Mouse (Mus musculus) ES-Bruce4 (cell line): Measurements from ENCODE around the gene Vmn1r9. TPM values are rescaled to one million over a fixed set of nuclear protein-coding genes. Genes with fewer than 3 reads are reported as not detected.
"Not testable (repeated sequence)": the region's sequence is repeated elsewhere in the genome, so short reads cannot be mapped to it uniquely, and the experiment has no call there.

Experiments used
- H3K27ac ChIP-seq: 2 replicates; pipeline ENCODE4 v1.5.1; 2012; ENCODE audit warnings: low read length, inconsistent platforms; ENCODE audit not compliant: insufficient read depth
- H3K27me3 ChIP-seq: 2 replicates; pipeline ENCODE4 v1.6.1; 2012; ENCODE audit warnings: mild to moderate bottlenecking, low read length, inconsistent platforms; ENCODE audit not compliant: control insufficient read depth, poor library complexity, insufficient read depth, severe bottlenecking
- H3K36me3 ChIP-seq: 2 replicates; pipeline ENCODE4 v1.6.1; 2012; ENCODE audit warnings: inconsistent platforms, mild to moderate bottlenecking, low read length, moderate library complexity; ENCODE audit not compliant: control insufficient read depth, poor library complexity, insufficient read depth, severe bottlenecking
- H3K4me1 ChIP-seq: one replicate; pipeline ENCODE4 v1.8.1; 2011; ENCODE audit warnings: low read length; ENCODE audit not compliant: control insufficient read depth, insufficient read depth
- H3K4me3 ChIP-seq: 2 replicates; pipeline ENCODE4 v1.5.1; 2011; ENCODE audit warnings: low read depth, mild to moderate bottlenecking, low read length
- H3K9ac ChIP-seq: 2 replicates; pipeline ENCODE4 v1.6.1; 2012; ENCODE audit warnings: low read depth, mild to moderate bottlenecking, inconsistent platforms; ENCODE audit not compliant: poor library complexity, severe bottlenecking
- H3K9me3 ChIP-seq: replicated peaks from 2 replicates; pipeline ENCODE4 v1.6.1; 2012; ENCODE audit warnings: mild to moderate bottlenecking, low read length, inconsistent platforms; ENCODE audit not compliant: control insufficient read depth, poor library complexity, insufficient read depth, severe bottlenecking
- CTCF ChIP-seq: IDR thresholded peaks from one replicate; pipeline ENCODE4 v1.8.1; 2011; ENCODE audit warnings: low read depth, low read length
- EP300 ChIP-seq: IDR thresholded peaks from 2 replicates; pipeline ENCODE4 v1.6.1; 2011; ENCODE audit warnings: low read depth, low read length; ENCODE audit not compliant: insufficient read depth
- POLR2A ChIP-seq: IDR thresholded peaks from one replicate; pipeline ENCODE4 v1.8.1; 2011; ENCODE audit warnings: low read length; ENCODE audit not compliant: insufficient read depth
- polyA plus RNA-seq: library from polyadenylated mRNA; stranded (reverse); fragments of >200 nt; gene quantifications from 2 replicates; pipeline ENCODE4 v1.2.4, GENCODE M21; 2011; ENCODE audit warnings: low read depth; ENCODE audit not compliant: missing spikeins, insufficient read depth, insufficient read length

Vmn1r9 gene
- polyA plus RNA-seq, result not detected in 2 replicates

- Histone ChIP-seq H3K9me3 (no peaks in the 10 kb centered on the region), H3K4me3 (no peak within 1 kb of the TSS), H3K27me3 (no peaks in the 10 kb centered on the region), H3K9ac (no peak within 1 kb of the TSS), H3K36me3 (no peaks in the 10 kb centered on the region), H3K27ac (no peak within 1 kb of the TSS), H3K4me1 (no peaks in the 10 kb centered on the region)
- TF ChIP-seq POLR2A (no peak), EP300 (no peak), CTCF (no peak)
Measured at GRCm38 (mm10) chr6:57066487-57066886, at the start of gene Vmn1r9. Vmn1r9 (plus strand) TSS chr6:57066787.

GRCm38 (mm10) chr6:57025224-57025623 lies 41.4 kb upstream of the Vmn1r9 start, which contains the start of gene Vmn1r7:
Vmn1r7 (minus strand) TSS chr6:57025324.
- not testable (repeated sequence) for H3K27ac ChIP-seq, H3K36me3 ChIP-seq, H3K27me3 ChIP-seq, H3K4me3 ChIP-seq, H3K4me1 ChIP-seq, H3K9ac ChIP-seq, H3K9me3 ChIP-seq

GRCm38 (mm10) chr6:57031984-57032383 lies 34.6 kb upstream of the Vmn1r9 start, which contains the start of gene Vmn1r8:
Vmn1r8 (plus strand) TSS chr6:57032284.
- Histone ChIP-seq H3K4me3 (no peak within 1 kb of the TSS), H3K27ac (no peak within 1 kb of the TSS), H3K36me3 (no peaks in the 10 kb centered on the region), H3K4me1 (no peaks in the 10 kb centered on the region), H3K27me3 (no peaks in the 10 kb centered on the region), H3K9ac (no peak within 1 kb of the TSS), H3K9me3 (no peaks in the 10 kb centered on the region)
- no peak for TF ChIP-seq POLR2A
- no peak for TF ChIP-seq EP300
- TF ChIP-seq CTCF, result no peak

GRCm38 (mm10) chr6:57034674-57035073 lies 31.9 kb upstream of the Vmn1r9 start:
- Histone ChIP-seq H3K9me3 (no peaks in the 10 kb centered on the region), H3K27ac (no peak overlapping the region), H3K36me3 (no peaks in the 10 kb centered on the region), H3K4me1 (no peaks in the 10 kb centered on the region), H3K9ac (no peak overlapping the region), H3K27me3 (no peaks in the 10 kb centered on the region), H3K4me3 (no peak overlapping the region)
- TF ChIP-seq POLR2A (no peak), EP300 (no peak), CTCF (no peak)

- H3K9ac ChIP-seq, result no peak overlapping the region
- H3K4me1 ChIP-seq, result no peaks in the 10 kb centered on the region
- H3K9me3 ChIP-seq, result no peaks in the 10 kb centered on the region
- no peak overlapping the region for H3K27ac ChIP-seq
- no peak for TF ChIP-seq POLR2A
- no peak for TF ChIP-seq CTCF
- TF ChIP-seq EP300, result no peak
- no peak overlapping the region for H3K4me3 ChIP-seq
- no peaks in the 10 kb centered on the region for H3K36me3 ChIP-seq
- H3K27me3 ChIP-seq, result no peaks in the 10 kb centered on the region
Measured at GRCm38 (mm10) chr6:57063730-57064129, 2.9 kb upstream of the Vmn1r9 start.

- Histone ChIP-seq H3K27me3 (no peaks in the 10 kb centered on the region), H3K4me1 (no peaks in the 10 kb centered on the region)
- TF ChIP-seq POLR2A, result no peak
- TF ChIP-seq CTCF, result no peak
- TF ChIP-seq EP300, result no peak
Measured at GRCm38 (mm10) chr6:57106358-57106757, 39.8 kb downstream of the Vmn1r9 start.

More at GRCm38 (mm10) chr6:57106358-57106757, 39.8 kb downstream of the Vmn1r9 start:
- H3K36me3 ChIP-seq, result no peaks in the 10 kb centered on the region
- H3K4me3 ChIP-seq, result no peak overlapping the region
- no peak overlapping the region for H3K9ac ChIP-seq
- no peak overlapping the region for H3K27ac ChIP-seq
- H3K9me3 ChIP-seq, result no peaks in the 10 kb centered on the region
